Mouse (Mus musculus) myocyte (in vitro differentiated cells): ENCODE results near the gene Jph2. TPM values are rescaled to one million over a fixed set of nuclear protein-coding genes. Genes with fewer than 3 reads are reported as not detected.

Experiments used
- H3K27me3 ChIP-seq: one replicate; pipeline ENCODE4 v1.6.1; 2011; ENCODE audit not compliant: control insufficient read depth, insufficient read depth, insufficient read length
- H3K36me3 ChIP-seq: one replicate; pipeline ENCODE4 v1.6.1; 2011; ENCODE audit not compliant: control insufficient read depth, insufficient read depth
- H3K4me2 ChIP-seq: one replicate; pipeline ENCODE4 v1.6.1; 2011; ENCODE audit warnings: low read depth, control low read depth
- H3K4me3 ChIP-seq: one replicate; pipeline ENCODE4 v1.5.1; 2011; ENCODE audit warnings: mild to moderate bottlenecking, control low read depth, moderate library complexity
- H3K79me2 ChIP-seq: one replicate; pipeline ENCODE4 v1.6.1; 2011; ENCODE audit not compliant: control insufficient read depth, insufficient read depth
- H3ac ChIP-seq: one replicate; pipeline ENCODE4 v1.6.1; 2011; ENCODE audit not compliant: control insufficient read depth, insufficient read length
- CEBPB ChIP-seq: IDR thresholded peaks from 2 replicates; pipeline ENCODE4 v1.6.1; 2011; ENCODE audit warnings: mild to moderate bottlenecking, moderate library complexity; ENCODE audit not compliant: poor library complexity, insufficient read depth, severe bottlenecking
- E2F4 ChIP-seq: IDR thresholded peaks from one replicate; pipeline ENCODE4 v1.6.1; 2011; ENCODE audit warnings: mild to moderate bottlenecking, control low read depth, moderate library complexity; ENCODE audit not compliant: insufficient read depth
- MAX ChIP-seq: IDR thresholded peaks from one replicate; pipeline ENCODE4 v1.6.1; 2011; ENCODE audit warnings: low read depth, mild to moderate bottlenecking, control low read depth
- MYOD1 ChIP-seq, 3 experiments: IDR thresholded peaks; one replicate each; pipeline ENCODE4 v1.6.1; 2011; ENCODE audit warnings: control low read depth in 2 of 3, low read depth in 2 of 3, mild to moderate bottlenecking in 2 of 3, moderate library complexity in 1 of 3; ENCODE audit not compliant: insufficient read length in 2 of 3, control insufficient read depth in 1 of 3
- MYOG ChIP-seq, 3 experiments: IDR thresholded peaks; one replicate each; pipeline ENCODE4 v1.6.1; 2011; ENCODE audit warnings: control low read depth in 2 of 3, low read depth in 2 of 3, mild to moderate bottlenecking in 2 of 3; ENCODE audit not compliant: insufficient read length in 2 of 3, control insufficient read depth in 1 of 3, insufficient read depth in 1 of 3
- POLR2A ChIP-seq: IDR thresholded peaks from one replicate; pipeline ENCODE4 v1.6.1; 2011; ENCODE audit warnings: low read depth, mild to moderate bottlenecking, control low read depth, moderate library complexity; ENCODE audit not compliant: insufficient read length
- POLR2AphosphoS2 ChIP-seq: IDR thresholded peaks from one replicate; pipeline ENCODE4 v1.6.1; 2011; ENCODE audit warnings: low read depth, control low read depth; ENCODE audit not compliant: insufficient read length
- REST ChIP-seq: IDR thresholded peaks from one replicate; pipeline ENCODE4 v1.6.1; 2011; ENCODE audit warnings: mild to moderate bottlenecking, control low read depth, moderate library complexity; ENCODE audit not compliant: insufficient read depth, insufficient read length
- SRF ChIP-seq: IDR thresholded peaks from one replicate; pipeline ENCODE4 v1.6.1; 2011; ENCODE audit warnings: low read depth; ENCODE audit not compliant: control insufficient read depth, insufficient read length
- TCF12 ChIP-seq: IDR thresholded peaks from one replicate; pipeline ENCODE4 v1.6.1; 2011; ENCODE audit warnings: mild to moderate bottlenecking, control low read depth; ENCODE audit not compliant: poor library complexity, insufficient read depth, severe bottlenecking
- TCF3 ChIP-seq: IDR thresholded peaks from one replicate; pipeline ENCODE4 v1.6.1; 2011; ENCODE audit warnings: low read depth, control low read depth; ENCODE audit not compliant: insufficient read length
- USF1 ChIP-seq: IDR thresholded peaks from one replicate; pipeline ENCODE4 v1.6.1; 2011; ENCODE audit warnings: low read depth, mild to moderate bottlenecking, control low read depth, moderate library complexity
- polyA plus RNA-seq: library from polyadenylated mRNA; unstranded; fragments of >200 nt; fragmentation: generic; extraction: Trizol; gene quantifications from one replicate; pipeline ENCODE4 v1.2.1, GENCODE M21; 2012; ENCODE audit warnings: missing spikeins

Jph2 gene
- polyA plus RNA-seq, 1 experiment, result 217 TPM

- Histone ChIP-seq H3K79me2 (peaks cover 17% of the 10 kb centered on the region), H3K4me3 (no peak overlapping the region), H3ac (no peak overlapping the region), H3K27me3 (no peaks in the 10 kb centered on the region), H3K36me3 (peaks cover 4% of the 10 kb centered on the region), H3K4me2 (no peak overlapping the region)
- TF ChIP-seq MYOG (IDR thresholded peaks at IDR 0.05; ENCODE audit: control insufficient read depth in 1 of 3, insufficient read depth in 1 of 3, insufficient read length in 2 of 3, low read depth in 2 of 3) (no peak), POLR2A (no peak), USF1 (no peak), REST (no peak), SRF (no peak), POLR2AphosphoS2 (no peak), MAX (no peak), MYOD1 (IDR thresholded peaks at IDR 0.05; ENCODE audit: control insufficient read depth in 1 of 3, insufficient read length in 2 of 3, low read depth in 2 of 3) (no peak), TCF12 (no peak), CEBPB (no peak), E2F4 (no peak), TCF3 (no peak)
Observed at GRCm38 (mm10) chr2:163359253-163359652, 38.5 kb downstream of the Jph2 start.

GRCm38 (mm10) chr2:163358662-163359061 lies 39.1 kb downstream of the Jph2 start:
- Histone ChIP-seq H3K4me2 (no peak overlapping the region), H3K79me2 (peaks cover 14% of the 10 kb centered on the region), H3ac (no peak overlapping the region), H3K36me3 (peaks cover 4% of the 10 kb centered on the region), H3K4me3 (no peak overlapping the region), H3K27me3 (no peaks in the 10 kb centered on the region)
- TF ChIP-seq MYOG (IDR thresholded peaks at IDR 0.05; ENCODE audit: control insufficient read depth in 1 of 3, insufficient read depth in 1 of 3, insufficient read length in 2 of 3, low read depth in 2 of 3) (no peak), SRF (no peak), E2F4 (no peak), TCF12 (no peak), POLR2A (no peak)

GRCm38 (mm10) chr2:163356113-163356840 lies 41.5 kb downstream of the Jph2 start:
- Histone ChIP-seq H3K27me3 (no peaks in the 10 kb centered on the region), H3K4me3 (no peak overlapping the region), H3K36me3 (no peaks in the 10 kb centered on the region), H3K79me2 (peaks cover 16% of the 10 kb centered on the region), H3ac (no peak overlapping the region), H3K4me2 (peak overlapping the region; percentile 13)
- TF ChIP-seq MAX (no peak), E2F4 (no peak), TCF12 (peak; percentile 60), USF1 (no peak), MYOG (IDR thresholded peaks at IDR 0.05; ENCODE audit: control insufficient read depth in 1 of 3, insufficient read depth in 1 of 3, insufficient read length in 2 of 3, low read depth in 2 of 3) (peak; percentile 45 to 93 (median 66)), POLR2A (peak; percentile 32), SRF (peak; percentile 17), POLR2AphosphoS2 (no peak), TCF3 (peak; percentile 15), CEBPB (no peak), MYOD1 (IDR thresholded peaks at IDR 0.05; ENCODE audit: control insufficient read depth in 1 of 3, insufficient read length in 2 of 3, low read depth in 2 of 3) (peak; percentile 14 to 88 (median 82))

- Histone ChIP-seq H3K79me2 (peaks cover 18% of the 10 kb centered on the region), H3ac (no peak overlapping the region), H3K27me3 (no peaks in the 10 kb centered on the region), H3K4me2 (peak overlapping the region; percentile 13), H3K4me3 (no peak overlapping the region), H3K36me3 (no peaks in the 10 kb centered on the region)
- TF ChIP-seq POLR2A, result peak; percentile 30
- TF ChIP-seq MYOG (IDR thresholded peaks at IDR 0.05; ENCODE audit: control insufficient read depth in 1 of 3, insufficient read depth in 1 of 3, insufficient read length in 2 of 3, low read depth in 2 of 3), result peak in 1 of 3 experiments; percentile 23
- TF ChIP-seq REST, result no peak
Observed at GRCm38 (mm10) chr2:163355666-163356065, 42.1 kb downstream of the Jph2 start.

- H3K79me2 ChIP-seq, result peaks cover 25% of the 10 kb centered on the region
- H3K4me3 ChIP-seq, result no peak overlapping the region
- H3K27me3 ChIP-seq, result no peaks in the 10 kb centered on the region
- no peak for TF ChIP-seq USF1
- TF ChIP-seq MAX, result no peak
- peak; percentile 60 for TF ChIP-seq TCF3
- TF ChIP-seq SRF, result peak; percentile 100
- TF ChIP-seq POLR2AphosphoS2, result peak; percentile 54
- peak; percentile 58 to 95 (median 87) for TF ChIP-seq MYOG (IDR thresholded peaks at IDR 0.05; ENCODE audit: control insufficient read depth in 1 of 3, insufficient read depth in 1 of 3, insufficient read length in 2 of 3, low read depth in 2 of 3)
- no peak for TF ChIP-seq CEBPB
- TF ChIP-seq E2F4, result no peak
- TF ChIP-seq TCF12, result peak; percentile 81
- TF ChIP-seq POLR2A, result peak; percentile 46
- no peak for TF ChIP-seq REST
- TF ChIP-seq MYOD1 (IDR thresholded peaks at IDR 0.05; ENCODE audit: control insufficient read depth in 1 of 3, insufficient read length in 2 of 3, low read depth in 2 of 3), result peak in 2 of 3 experiments; percentile 80 to 88
- no peaks in the 10 kb centered on the region for H3K36me3 ChIP-seq
- H3ac ChIP-seq, result no peak overlapping the region
- peak overlapping the region; percentile 21 for H3K4me2 ChIP-seq
Observed at GRCm38 (mm10) chr2:163353731-163354130, 44.1 kb downstream of the Jph2 start.
